ENCODE assay signal across 10 mouse cellular contexts in genomic region chr4:34991891-34992865, GRCm38 (mm10).
DNase-seq lines count a peak whose midpoint lies in the region; ATAC-seq and TF ChIP-seq lines count a peak whose summit lies in the region.
"Had no signal": no experiment of that assay in that cellular context is flagged by ENCODE, and none has a peak within 500 bp of the region (broad histone marks: within the 10 kb centered on the region; RNA-seq: fewer than 3 reads in every experiment).

No protein-coding gene starts in this region.

- H3K4me3 ChIP-seq in kidney, embryonic 14.5 days (ENCODE audit: low read length): no peak overlapping the region
- H3K4me3 ChIP-seq in embryonic facial prominence, embryonic 12.5 days: no peak overlapping the region
- no peak overlapping the region for H3K4me3 ChIP-seq in hindbrain, embryonic 14.5 days (replicated peaks; ENCODE audit: low read length)
- H3K4me3 ChIP-seq in neural tube, embryonic 14.5 days (ENCODE audit: low read depth, low read length): no peak overlapping the region
- H3K4me3 ChIP-seq in left cerebral cortex, adult 2 months: no peak overlapping the region

- intact Hi-C loops in heart, postnatal 25 days (cut with DNase I): no loop called here
- intact Hi-C loops in left cerebral cortex, adult 2 months (cut with DNase I): no loop called here

- no peak for ATAC-seq in kidney, embryonic 14.5 days (ENCODE audit: low FRiP score, low TSS enrichment)
- ATAC-seq in embryonic facial prominence, embryonic 12.5 days (ENCODE audit: insufficient number of reproducible peaks, insufficient read depth, low FRiP score, low TSS enrichment): no peak
- ATAC-seq in hindbrain, embryonic 14.5 days (ENCODE audit: low FRiP score): peak; percentile 40
- peak; percentile 51; the same call in 1 of the 2 replicates for ATAC-seq in neural tube, embryonic 14.5 days (ENCODE audit: low read depth)

- H3K36me3 ChIP-seq in kidney, embryonic 14.5 days (ENCODE audit: control insufficient read depth, insufficient read depth, low read length): no peaks in the 10 kb centered on the region
- H3K36me3 ChIP-seq in embryonic facial prominence, embryonic 12.5 days: no peaks in the 10 kb centered on the region
- no peaks in the 10 kb centered on the region for H3K36me3 ChIP-seq in hindbrain, embryonic 14.5 days (replicated peaks; ENCODE audit: control insufficient read depth, insufficient read depth)
- H3K36me3 ChIP-seq in neural tube, embryonic 14.5 days (ENCODE audit: control insufficient read depth, insufficient read depth, low read length): no peaks in the 10 kb centered on the region

- peaks cover 16% of the 10 kb centered on the region; the same call in 1 of the 2 replicates for H3K4me1 ChIP-seq in kidney, embryonic 14.5 days (ENCODE audit: control insufficient read depth, insufficient read depth, low read length)
- peaks cover 32% of the 10 kb centered on the region for H3K4me1 ChIP-seq in embryonic facial prominence, embryonic 12.5 days
- peaks cover 30% of the 10 kb centered on the region for H3K4me1 ChIP-seq in hindbrain, embryonic 14.5 days (replicated peaks; ENCODE audit: control insufficient read depth, insufficient read depth, low read length)
- peaks cover 9% of the 10 kb centered on the region; the same call in 1 of the 2 replicates for H3K4me1 ChIP-seq in neural tube, embryonic 14.5 days (ENCODE audit: control insufficient read depth, insufficient read depth, low read length)

- TF ChIP-seq CTCF in left cerebral cortex, adult 2 months (IDR thresholded peaks at IDR 0.05): no peak

- H3K9ac ChIP-seq in kidney, embryonic 14.5 days (ENCODE audit: low read depth, low read length): no peak overlapping the region
- H3K9ac ChIP-seq in embryonic facial prominence, embryonic 12.5 days: no peak overlapping the region
- H3K9ac ChIP-seq in hindbrain, embryonic 14.5 days: peak overlapping the region; percentile 41; the same call in 1 of the 2 replicates
- no peak overlapping the region for H3K9ac ChIP-seq in neural tube, embryonic 14.5 days (replicated peaks; ENCODE audit: low read depth, low read length)

- no peaks in the 10 kb centered on the region for H3K9me3 ChIP-seq in kidney, embryonic 14.5 days (ENCODE audit: control insufficient read depth, low read length)
- no peaks in the 10 kb centered on the region for H3K9me3 ChIP-seq in embryonic facial prominence, embryonic 12.5 days
- H3K9me3 ChIP-seq in hindbrain, embryonic 14.5 days (ENCODE audit: control insufficient read depth, low read length): no peaks in the 10 kb centered on the region
- H3K9me3 ChIP-seq in neural tube, embryonic 14.5 days (ENCODE audit: control insufficient read depth, low read length): no peaks in the 10 kb centered on the region

- H3K4me2 ChIP-seq in kidney, embryonic 14.5 days (replicated peaks; ENCODE audit: low read depth, low read length): 0 out of 2 replicates have a peak overlapping the region, but pooled peaks have one; percentile 8
- H3K4me2 ChIP-seq in embryonic facial prominence, embryonic 12.5 days (replicated peaks): peak overlapping the region; percentile 36
- H3K4me2 ChIP-seq in hindbrain, embryonic 14.5 days (replicated peaks): peak overlapping the region; percentile 32; the same call in 1 of the 2 replicates
- no peak overlapping the region for H3K4me2 ChIP-seq in neural tube, embryonic 14.5 days (ENCODE audit: low read depth, low read length)

- DNase-seq in kidney, postnatal 14 days: no peak
- no peak for DNase-seq in hindbrain, embryonic 14.5 days (ENCODE audit: low spot score)
- DNase-seq in natural killer cell, adult 2 months (ENCODE audit: low spot score in 2 of 2): no peak
- DNase-seq in heart, postnatal 25 days (ENCODE audit: low spot score): no peak
- DNase-seq in left cerebral cortex, adult 2 months (ENCODE audit: extremely low spot score in 1 of 2, low spot score in 2 of 2): no peak
- DNase-seq: cerebellum, adult 11 months; spleen, adult 18-20 months had no signal

- H3K27ac ChIP-seq in kidney, embryonic 14.5 days (ENCODE audit: low read depth, low read length): no peak overlapping the region
- H3K27ac ChIP-seq in embryonic facial prominence, embryonic 12.5 days: peak overlapping the region; percentile 72
- peak overlapping the region; percentile 79 for H3K27ac ChIP-seq in hindbrain, embryonic 14.5 days
- H3K27ac ChIP-seq in neural tube, embryonic 14.5 days (ENCODE audit: low read depth, low read length): no peak overlapping the region; the same call in 1 of the 2 replicates
- no peak overlapping the region for H3K27ac ChIP-seq in left cerebral cortex, adult 2 months

- whole genome bisulfite sequencing in kidney, embryonic 14.5 days: 72% methylated on average over 22 of the region's 22 CpGs
- WGBS in embryonic facial prominence, embryonic 12.5 days: 42% methylated on average over 22 of the region's 22 CpGs
- 43% methylated on average over 22 of the region's 22 CpGs for WGBS in hindbrain, embryonic 14.5 days
- 55% methylated on average over 22 of the region's 22 CpGs for WGBS in neural tube, embryonic 14.5 days

- H3K27me3 ChIP-seq in kidney, embryonic 14.5 days (ENCODE audit: control insufficient read depth, insufficient read depth, low read length): no peaks in the 10 kb centered on the region
- H3K27me3 ChIP-seq in embryonic facial prominence, embryonic 12.5 days: no peaks in the 10 kb centered on the region
- no peaks in the 10 kb centered on the region for H3K27me3 ChIP-seq in hindbrain, embryonic 14.5 days (ENCODE audit: control insufficient read depth, insufficient read depth, low read length)
- no peaks in the 10 kb centered on the region for H3K27me3 ChIP-seq in neural tube, embryonic 14.5 days (ENCODE audit: control insufficient read depth, insufficient read depth, low read length)

Comparison
In these comparisons a context has a peak if more than half of its experiments do, and no peak if none do; other contexts are left out.
1. ATAC-seq: peak in hindbrain, embryonic 14.5 days (single experiment) and neural tube, embryonic 14.5 days (single experiment); none in kidney, embryonic 14.5 days (single experiment) and embryonic facial prominence, embryonic 12.5 days (single experiment).
2. H3K27ac ChIP-seq: peak in embryonic facial prominence, embryonic 12.5 days (single experiment) and hindbrain, embryonic 14.5 days (single experiment); none in kidney, embryonic 14.5 days (single experiment), neural tube, embryonic 14.5 days (single experiment) and left cerebral cortex, adult 2 months (single experiment).